Mouse (Mus musculus) gastrocnemius, adult 2 months (tissue): ENCODE results near the gene Rhox3e. TPM values are rescaled to one million over a fixed set of nuclear protein-coding genes. Genes with fewer than 3 reads are reported as not detected.
A peak's percentile ranks its signal among the peaks of the same experiment; 100 is the strongest.
"Not testable (repeated sequence)": the region's sequence is repeated elsewhere in the genome, so short reads cannot be mapped to it uniquely, and the experiment has no call there.

ENCODE experiments used
- DNase-seq: peaks from one replicate; pipeline ENCODE4 v3.0.0; 2022
- H3K27ac ChIP-seq: fragments of 200-600 bp; 2 replicates; pipeline ENCODE4 v1.8.1; 2022; ENCODE audit warnings: mild to moderate bottlenecking
- H3K4me3 ChIP-seq: fragments of 200-600 bp; 2 replicates; pipeline ENCODE4 v1.8.1; 2022; ENCODE audit warnings: mild to moderate bottlenecking, moderate library complexity
- intact Hi-C: fragments of 180-260 bp; cut with DNase I; formaldehyde crosslinking; loops from one replicate; pipeline ENCODE4 v1.15.1; 2025
- long read RNA-seq, 2 experiments: library from polyadenylated mRNA; stranded (forward); transcript quantifications; one replicate each; pipeline ENCODE4 v2.0.0; 2021
- total RNA-seq, 2 experiments: library from RNA; stranded (reverse); gene quantifications; 2 replicates each; pipeline ENCODE4 v1.2.3; 2021

Gene Rhox3e
- total RNA-seq: not detected
- long read RNA-seq, experiment 1: 0 reads
- long read RNA-seq, experiment 2, partial matches to known transcripts: 0 of 1 reads
- long read RNA-seq, experiment 2, other reads (novel, unspliced or antisense): 1 of 1 reads

DNA sequence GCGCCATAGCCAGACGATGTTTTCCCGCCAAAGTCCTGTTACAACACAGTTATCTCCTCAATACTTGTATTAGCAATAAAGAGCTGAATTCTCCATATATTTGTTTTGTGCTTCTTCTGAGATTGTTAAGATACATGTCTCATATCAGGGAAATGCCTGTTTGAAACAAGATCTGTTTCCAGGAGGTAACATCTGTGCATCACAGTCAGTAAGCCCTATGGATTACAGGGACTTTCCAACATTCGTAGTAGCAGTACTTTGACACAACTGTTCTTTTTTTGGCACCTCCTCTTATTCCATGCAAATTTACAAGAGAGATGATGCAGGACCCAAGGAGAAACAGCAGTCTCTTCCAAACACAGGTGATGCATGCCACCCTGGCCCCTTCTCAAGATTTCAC, at the start of gene Rhox3e:
TSS of gene Rhox3e (plus strand) at position 301 of the 400 bp plus-strand sequence.
- intact Hi-C loops, H3K27ac ChIP-seq, DNase-seq, H3K4me3 ChIP-seq: not testable (repeated sequence)

GRCm38 (mm10) chrX:37514059-37514458, 27.8 kb upstream of the Rhox3e start, which contains the start of gene Rhox4d:
Gene Rhox4d, plus strand, starts transcription at chrX:37514359.
- intact Hi-C loops, H3K27ac ChIP-seq, H3K4me3 ChIP-seq, DNase-seq: not testable (repeated sequence)

- H3K27ac ChIP-seq, intact Hi-C loops, H3K4me3 ChIP-seq, DNase-seq: not testable (repeated sequence)
Measured at GRCm38 (mm10) chrX:37530152-37530551, 11.7 kb upstream of the Rhox3e start, which contains the start of gene Rhox2e. Gene Rhox2e, plus strand, starts transcription at chrX:37530452.

GRCm38 (mm10) chrX:37557112-37557511, 15.3 kb downstream of the Rhox3e start, which contains the start of gene Rhox4e:
Gene Rhox4e, plus strand, starts transcription at chrX:37557412.
- DNase-seq, H3K4me3 ChIP-seq, intact Hi-C loops, H3K27ac ChIP-seq: not testable (repeated sequence)

DNA sequence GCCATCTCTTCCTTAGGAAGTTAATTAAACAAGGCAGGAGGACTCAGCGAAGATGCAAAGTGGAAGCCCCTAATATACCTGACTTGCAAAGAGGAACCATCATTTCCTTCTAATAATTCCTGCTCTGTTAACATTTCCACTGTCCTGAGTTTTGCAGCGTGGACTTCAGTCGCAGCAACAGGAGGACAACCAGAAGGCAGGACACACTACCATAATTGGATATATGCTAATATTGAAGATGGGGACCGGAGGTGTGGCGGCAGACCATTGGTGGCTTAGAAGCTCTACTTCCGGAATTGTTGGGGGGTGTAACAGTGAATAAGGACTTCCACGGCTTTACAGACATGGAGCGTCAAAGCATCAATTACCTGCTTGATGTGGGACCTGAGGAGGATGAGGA, 29.3 kb downstream of the Rhox3e start, which contains the start of gene Rhox2f:
TSS of gene Rhox2f (plus strand) at position 301 of the 400 bp plus-strand sequence.
- H3K4me3 ChIP-seq, intact Hi-C loops, H3K27ac ChIP-seq, DNase-seq: not testable (repeated sequence)

- DNase-seq, H3K27ac ChIP-seq, intact Hi-C loops, H3K4me3 ChIP-seq: not testable (repeated sequence)
Measured at GRCm38 (mm10) chrX:37572638-37573037, 30.8 kb downstream of the Rhox3e start.

- peak within 1 kb of the TSS; percentile 54 for H3K27ac ChIP-seq
- DNase-seq, H3K4me3 ChIP-seq, intact Hi-C loops: not testable (repeated sequence)
Measured at GRCm38 (mm10) chrX:37580692-37581091, 38.9 kb downstream of the Rhox3e start, which contains the start of gene Rhox3f. Gene Rhox3f, plus strand, starts transcription at chrX:37580992.

Other genes starting within 250 kb of the Rhox3e start
- not detected for gene Rhox3a2, start 162.0 kb upstream of the Rhox3e start, total RNA-seq
- gene Rhox4a2, start 151.2 kb upstream of the Rhox3e start, total RNA-seq: not detected
- not detected for gene Rhox2b, start 130.0 kb upstream of the Rhox3e start, total RNA-seq
- not detected for gene Rhox4b, start 109.5 kb upstream of the Rhox3e start, total RNA-seq
- not detected for gene Rhox2c, start 88.3 kb upstream of the Rhox3e start, total RNA-seq
- gene Rhox3c, start 83.4 kb upstream of the Rhox3e start, total RNA-seq: not detected
- gene Rhox4c, start 61.7 kb upstream of the Rhox3e start, total RNA-seq: not detected
- not detected for gene Rhox2d, start 48.6 kb upstream of the Rhox3e start, total RNA-seq
- not detected for gene Rhox4d, start 27.7 kb upstream of the Rhox3e start, total RNA-seq
- gene Rhox2e, start 11.6 kb upstream of the Rhox3e start, total RNA-seq: not detected
- not detected for gene Rhox4e, start 15.4 kb downstream of the Rhox3e start, total RNA-seq
- gene Rhox2f, start 29.4 kb downstream of the Rhox3e start, total RNA-seq: not detected
- not detected for gene Rhox3f, start 39.0 kb downstream of the Rhox3e start, total RNA-seq
- gene Rhox4f, start 65.7 kb downstream of the Rhox3e start, total RNA-seq: not detected
- not detected for gene Rhox3g, start 86.6 kb downstream of the Rhox3e start, total RNA-seq
- not detected for gene Rhox2g, start 101.5 kb downstream of the Rhox3e start, total RNA-seq
- gene Rhox4g, start 109.3 kb downstream of the Rhox3e start, total RNA-seq: not detected
- not detected for gene Rhox3h, start 126.7 kb downstream of the Rhox3e start, total RNA-seq
- gene Rhox2h, start 131.3 kb downstream of the Rhox3e start, total RNA-seq: not detected